Mouse (Mus musculus): ENCODE data around the gene Ace3.

The Ace3 gene

GRCm38 (mm10) chr11:105994375-105994774 lies at the start of gene Ace3:
Ace3 (plus strand) TSS chr11:105994675.
- ChIA-PET POLR2A (interaction anchor here in 1 of 4 experiments (1.7 kb wide), 1 partner anchor 29 kb away, joined by 3 read pairs; no protein-coding TSS in a partner anchor), CTCF (interaction anchor here in 1 of 4 experiments (0.5 kb wide), 1 partner anchor 30 kb away, joined by 4 read pairs; no protein-coding TSS in a partner anchor)

DNA sequence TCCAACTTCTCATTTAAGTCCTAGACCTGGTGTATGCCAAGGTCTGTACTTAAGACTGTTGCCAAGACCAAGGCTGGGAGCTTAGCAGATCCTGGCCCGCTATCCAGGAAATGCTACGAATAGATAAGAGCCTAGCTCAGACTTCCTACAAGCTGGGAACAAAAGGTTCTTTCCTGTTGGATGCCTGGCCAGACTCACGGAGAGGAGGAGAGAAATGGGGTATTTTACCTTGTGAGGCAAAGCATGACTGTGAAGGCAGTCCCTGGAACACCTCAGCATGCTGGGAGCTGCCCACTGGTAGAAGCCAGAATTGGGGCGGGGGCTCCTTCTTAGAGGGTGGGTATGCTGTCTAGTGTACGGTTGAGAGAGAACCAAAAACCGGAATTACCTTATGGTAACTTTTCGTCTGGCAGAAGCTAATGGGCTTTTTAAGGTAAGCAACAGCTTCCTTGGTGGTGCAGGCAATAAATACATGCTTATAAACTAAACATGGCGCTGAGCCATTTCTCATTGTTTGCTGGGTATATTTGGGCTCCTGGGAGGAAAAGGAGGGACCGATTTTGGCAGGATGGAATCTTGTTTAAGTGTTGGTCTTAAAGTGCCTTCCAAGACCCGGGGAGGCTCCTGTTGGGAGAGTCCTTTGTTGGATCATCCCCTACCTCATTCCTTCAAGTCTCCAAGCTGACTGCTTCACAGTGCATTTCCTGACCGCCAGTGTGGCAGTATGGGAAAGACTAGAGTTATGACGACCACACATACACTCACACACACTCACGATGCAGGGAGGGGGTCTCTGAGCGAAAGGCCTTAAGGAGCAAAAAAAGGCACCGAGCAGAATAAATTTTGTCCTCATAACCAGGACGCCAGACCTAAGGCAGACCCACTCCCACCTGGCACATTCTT lies 49.5 kb upstream of the Ace3 start:
- POLR2A ChIA-PET = interaction anchor here (0.5 to 4.6 kb wide), 24 partner anchors 8 to 556 kb away, joined by 3 to 39 read pairs (median 4); partner anchors contain the start of genes Cyb561 (in 3 of the 4), Map3k3 (in 2 of the 4), Dcaf7 (in 1 of the 4) and Smarcd2 (in 1 of the 4)

GRCm38 (mm10) chr11:105946694-105947154 lies 47.8 kb upstream of the Ace3 start:
- CTCF ChIA-PET = interaction anchor here in 2 of 4 experiments (0.6 to 0.7 kb wide), 3 partner anchors 20 to 579 kb away, joined by 3 to 7 read pairs (median 3); no protein-coding TSS in a partner anchor
- POLR2A ChIA-PET = interaction anchor here in 2 of 4 experiments (0.9 to 4.6 kb wide), 4 partner anchors 11 to 247 kb away, joined by 4 to 39 read pairs (median 4); no protein-coding TSS in a partner anchor

More for the DNA sequence above, 49.5 kb upstream of the Ace3 start:
- CTCF ChIA-PET = interaction anchor here (0.9 to 1.8 kb wide), 15 partner anchors 8 to 271 kb away, joined by 3 to 9 read pairs (median 4); partner anchors contain the start of genes Cyb561 (in 3 of the 4), Ccdc47 (in 1 of the 4), Gm10840 (in 1 of the 4) and Limd2 (in 1 of the 4)

- ChIA-PET POLR2A (interaction anchor here in 2 of 4 experiments (0.7 to 4.6 kb wide), 5 partner anchors 9 to 245 kb away, joined by 3 to 39 read pairs (median 4); partner anchors contain the start of gene Map3k3 (in 1 of the 2)), CTCF (interaction anchor here in 1 of 4 experiments (0.6 kb wide), 1 partner anchor 77 kb away, joined by 3 read pairs; no protein-coding TSS in a partner anchor)
These were observed 46.2 kb upstream of the Ace3 start for GRCm38 (mm10) chr11:105948255-105948654.

- CTCF ChIA-PET = interaction anchor here in 3 of 4 experiments (0.6 to 1.5 kb wide), 6 partner anchors 12 to 278 kb away, joined by 3 to 6 read pairs (median 4); no protein-coding TSS in a partner anchor
- POLR2A ChIA-PET = interaction anchor here in 3 of 4 experiments (0.5 to 2.8 kb wide), 35 partner anchors 9 to 1500 kb away, joined by 3 to 25 read pairs (median 4); partner anchors contain the start of genes Dcaf7 (in 2 of the 3), Ace (in 1 of the 3), Gm10840 (in 1 of the 3) and Limd2 (in 1 of the 3)
These were observed 44.0 kb upstream of the Ace3 start for GRCm38 (mm10) chr11:105950519-105950918.

DNA sequence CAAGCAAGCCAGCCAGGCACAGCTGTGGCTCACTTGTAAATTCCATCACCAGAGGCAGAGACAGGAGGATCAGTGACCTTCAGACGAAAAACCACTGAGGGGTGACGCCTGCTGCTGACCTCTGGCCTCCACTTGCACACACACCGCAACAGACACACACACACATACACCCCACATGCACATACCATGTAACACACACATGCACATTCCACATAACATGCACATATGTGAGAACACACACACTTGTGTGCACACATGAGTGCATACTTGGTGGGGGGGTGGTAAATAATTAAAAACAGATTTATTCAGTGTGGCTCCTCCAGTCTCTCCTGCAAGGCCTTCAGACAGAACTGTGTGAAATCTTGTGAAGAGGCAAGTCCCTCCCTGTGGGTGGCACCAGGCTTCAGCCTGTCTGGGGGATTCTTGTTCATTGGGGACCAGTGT lies 42.9 kb upstream of the Ace3 start:
- POLR2A ChIA-PET = interaction anchor here in 2 of 4 experiments (0.5 to 2.8 kb wide), 9 partner anchors 8 to 324 kb away, joined by 3 to 25 read pairs (median 6); partner anchors contain the start of gene Ace (in 1 of the 2)
- CTCF ChIA-PET = interaction anchor here in 3 of 4 experiments (0.5 to 1.5 kb wide), 7 partner anchors 13 to 780 kb away, joined by 3 to 9 read pairs (median 4); no protein-coding TSS in a partner anchor

DNA sequence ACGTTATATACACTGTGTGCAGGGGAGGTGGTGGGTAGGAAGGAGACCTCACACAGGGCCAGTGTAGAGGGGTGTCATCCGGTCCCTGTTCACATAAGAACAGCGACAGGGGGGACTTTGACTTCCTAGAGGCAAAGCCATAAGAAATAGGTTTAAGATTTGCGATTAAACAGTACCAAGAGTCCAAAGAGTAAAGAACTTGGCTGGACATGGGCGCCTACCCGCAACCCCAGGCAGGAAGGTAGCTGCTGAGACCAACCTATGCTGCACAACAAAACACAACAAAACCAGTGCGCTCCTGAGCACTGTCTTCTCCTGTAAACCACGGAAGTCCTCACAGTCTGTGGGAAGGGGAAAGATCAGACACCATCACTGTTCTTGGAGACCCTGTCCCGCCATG lies 42.4 kb upstream of the Ace3 start:
- CTCF ChIA-PET = interaction anchor here in 2 of 4 experiments (0.6 to 2.0 kb wide), 3 partner anchors 13 to 75 kb away, joined by 3 to 8 read pairs (median 4); no protein-coding TSS in a partner anchor
- POLR2A ChIA-PET = interaction anchor here in 2 of 4 experiments (0.5 to 2.6 kb wide), 16 partner anchors 8 to 548 kb away, joined by 3 to 27 read pairs (median 5); partner anchors contain the start of genes Dcaf7 (in 2 of the 2), Ccdc47 (in 1 of the 2), Gm10840 (in 1 of the 2) and Limd2 (in 1 of the 2)

DNA sequence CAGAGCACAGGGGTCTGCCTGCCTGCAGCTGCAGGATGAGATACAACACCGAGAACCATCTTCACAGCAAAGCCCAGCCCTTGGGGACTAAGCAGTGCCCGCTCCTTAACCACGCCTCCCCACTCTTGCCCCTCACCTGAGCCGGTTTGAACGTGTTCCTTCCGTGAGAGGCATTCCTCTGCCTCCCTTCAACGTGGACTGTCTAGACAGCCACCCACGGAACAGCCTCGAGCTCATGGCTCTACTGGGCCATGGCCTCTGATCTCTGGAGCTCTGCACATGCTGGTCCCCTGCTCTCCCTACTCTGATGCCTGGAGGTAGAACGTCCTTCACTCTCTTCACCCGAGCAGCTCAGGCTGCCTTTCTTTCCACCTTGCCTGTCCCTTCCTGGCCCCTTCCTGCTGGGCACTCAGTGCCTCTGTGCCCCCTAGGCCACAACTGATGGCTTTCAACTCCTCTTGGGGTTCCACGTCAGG lies 41.5 kb upstream of the Ace3 start, which contains the start of gene Cyb561:
TSS of gene Cyb561 (minus strand) at position 426 of the 476 bp plus-strand sequence.
- POLR2A ChIA-PET = interaction anchor here (0.5 to 2.6 kb wide), 24 partner anchors 8 to 1644 kb away, joined by 3 to 27 read pairs (median 4); partner anchors contain the start of genes Dcaf7 (in 2 of the 4), Ccdc47 (in 1 of the 4), Ern1 (in 1 of the 4) and Gm10840 (in 1 of the 4)

DNA sequence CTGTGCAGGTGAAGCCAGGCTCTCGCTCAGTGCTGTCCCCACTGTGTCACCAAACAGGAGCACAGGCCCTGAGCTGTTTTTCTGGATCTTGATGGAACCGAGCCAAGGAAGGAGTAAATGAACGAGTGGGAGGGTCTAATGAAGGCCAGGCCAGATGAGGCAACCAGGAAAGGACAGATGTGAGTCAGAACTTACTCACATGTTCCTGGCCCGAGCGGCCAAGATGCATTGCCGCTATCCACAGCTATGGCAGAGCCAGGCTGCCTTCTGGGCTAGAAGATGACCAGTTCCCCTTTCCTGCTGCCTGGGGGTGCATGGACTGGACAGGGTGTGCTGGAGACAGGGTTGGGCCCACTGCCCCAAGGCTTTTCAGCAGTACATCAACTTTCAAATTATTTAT lies 41.1 kb upstream of the Ace3 start:
- ChIA-PET POLR2A (interaction anchor here (0.5 to 2.6 kb wide), 22 partner anchors 9 to 1644 kb away, joined by 3 to 27 read pairs (median 4); partner anchors contain the start of genes Dcaf7 (in 2 of the 4), Ccdc47 (in 1 of the 4), Ern1 (in 1 of the 4) and Map3k3 (in 1 of the 4)), CTCF (interaction anchor here in 3 of 4 experiments (0.5 to 2.0 kb wide), 9 partner anchors 9 to 240 kb away, joined by 3 to 8 read pairs (median 3); partner anchors contain the start of gene Map3k3 (in 1 of the 3))

More for the DNA sequence above, 41.5 kb upstream of the Ace3 start, which contains the start of gene Cyb561:
- CTCF ChIA-PET = interaction anchor here in 3 of 4 experiments (0.7 to 2.0 kb wide), 8 partner anchors 8 to 131 kb away, joined by 3 to 8 read pairs (median 4); partner anchors contain the start of gene Map3k3 (in 1 of the 3)

DNA sequence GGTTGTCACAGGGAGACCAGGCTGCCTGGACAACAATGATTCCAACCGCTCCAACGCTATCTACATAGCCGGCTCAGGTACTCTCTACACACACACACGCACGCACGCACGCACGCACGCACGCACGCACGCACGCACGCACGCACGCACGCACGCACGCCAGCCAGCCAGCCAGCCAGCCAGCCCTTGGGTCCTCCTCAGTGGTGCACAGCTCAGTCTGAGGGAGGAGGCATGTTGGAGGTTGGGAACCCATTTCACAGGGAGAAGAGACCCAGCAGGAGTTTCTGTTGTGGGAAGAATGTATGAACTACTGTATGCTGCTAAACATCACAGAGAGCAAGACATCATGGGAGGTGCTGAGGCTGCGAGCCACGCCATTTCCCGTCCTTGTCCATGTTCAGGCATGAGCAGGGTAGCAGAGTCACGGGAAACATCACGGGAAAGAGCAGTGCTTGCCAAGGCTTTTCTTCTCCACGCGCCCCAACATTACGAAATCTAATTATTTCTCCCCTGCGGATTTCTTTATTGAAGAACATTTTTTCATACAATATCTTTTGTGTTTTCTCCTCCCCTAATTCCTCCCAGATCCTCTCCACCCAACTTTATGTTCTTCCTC lies 38.6 kb upstream of the Ace3 start:
- CTCF ChIA-PET = interaction anchor here in 2 of 4 experiments (0.6 to 1.3 kb wide), 2 partner anchors 9 to 29 kb away, joined by 3 read pairs; no protein-coding TSS in a partner anchor
- POLR2A ChIA-PET = interaction anchor here in 2 of 4 experiments (0.6 to 5.5 kb wide), 14 partner anchors 9 to 767 kb away, joined by 3 to 39 read pairs (median 4); partner anchors contain the start of genes Ccdc47 (in 1 of the 2), Dcaf7 (in 1 of the 2), Ddx42 (in 1 of the 2) and Gm10840 (in 1 of the 2)

GRCm38 (mm10) chr11:105957501-105957900 lies 37.0 kb upstream of the Ace3 start:
- ChIA-PET CTCF (interaction anchor here in 2 of 4 experiments (0.5 to 1.0 kb wide), 4 partner anchors 11 to 1195 kb away, joined by 3 to 5 read pairs (median 4); no protein-coding TSS in a partner anchor), POLR2A (interaction anchor here in 3 of 4 experiments (0.6 to 5.5 kb wide), 9 partner anchors 9 to 176 kb away, joined by 3 to 39 read pairs (median 6); partner anchors contain the start of gene Map3k3 (in 1 of the 3))

DNA sequence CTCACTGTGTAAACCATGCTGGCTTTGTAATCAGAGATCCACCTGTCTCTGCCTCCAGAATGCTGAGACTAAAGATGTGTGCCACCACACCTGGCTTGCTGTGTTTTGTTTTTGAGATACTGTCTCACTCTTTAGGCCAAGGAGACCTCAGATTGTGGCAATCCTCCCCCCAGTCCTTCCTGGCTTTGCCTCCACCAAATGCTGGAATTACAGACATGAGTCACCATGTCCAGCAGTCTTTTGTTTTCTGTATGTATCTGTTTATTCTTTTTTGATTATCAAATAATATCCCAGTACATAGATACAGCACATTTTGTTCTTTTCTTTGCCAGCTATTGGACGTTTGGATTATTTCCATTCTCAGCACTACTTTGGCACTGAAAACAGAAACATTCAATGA lies 35.9 kb upstream of the Ace3 start:
- ChIA-PET POLR2A (interaction anchor here (0.6 to 5.5 kb wide), 18 partner anchors 8 to 643 kb away, joined by 3 to 39 read pairs (median 5); partner anchors contain the start of genes Ace (in 1 of the 4) and Map3k3 (in 1 of the 4)), CTCF (interaction anchor here in 3 of 4 experiments (0.7 to 1.1 kb wide), 3 partner anchors 10 to 14 kb away, joined by 3 to 5 read pairs (median 3); no protein-coding TSS in a partner anchor)

- ChIA-PET CTCF (interaction anchor here in 3 of 4 experiments (0.5 to 1.3 kb wide), 6 partner anchors 9 to 317 kb away, joined by 3 to 5 read pairs (median 3); no protein-coding TSS in a partner anchor), POLR2A (interaction anchor here in 3 of 4 experiments (0.5 to 5.5 kb wide), 36 partner anchors 9 to 585 kb away, joined by 3 to 39 read pairs (median 4); partner anchors contain the start of genes Ace (in 1 of the 3), Ccdc47 (in 1 of the 3), Dcaf7 (in 1 of the 3) and Map3k3 (in 1 of the 3))
These were observed 35.1 kb upstream of the Ace3 start for GRCm38 (mm10) chr11:105959355-105959754.

- ChIA-PET CTCF (interaction anchor here (0.6 to 1.6 kb wide), 45 partner anchors 9 to 819 kb away, joined by 3 to 11 read pairs (median 4); partner anchors contain the start of genes Ace3 (in 1 of the 4), Cyb561 (in 1 of the 4), Dcaf7 (in 1 of the 4) and Map3k3 (in 1 of the 4)), POLR2A (interaction anchor here in 2 of 4 experiments (0.6 to 1.1 kb wide), 11 partner anchors 9 to 814 kb away, joined by 3 to 5 read pairs (median 4); no protein-coding TSS in a partner anchor)
These were observed 29.8 kb upstream of the Ace3 start for GRCm38 (mm10) chr11:105964691-105965090.

DNA sequence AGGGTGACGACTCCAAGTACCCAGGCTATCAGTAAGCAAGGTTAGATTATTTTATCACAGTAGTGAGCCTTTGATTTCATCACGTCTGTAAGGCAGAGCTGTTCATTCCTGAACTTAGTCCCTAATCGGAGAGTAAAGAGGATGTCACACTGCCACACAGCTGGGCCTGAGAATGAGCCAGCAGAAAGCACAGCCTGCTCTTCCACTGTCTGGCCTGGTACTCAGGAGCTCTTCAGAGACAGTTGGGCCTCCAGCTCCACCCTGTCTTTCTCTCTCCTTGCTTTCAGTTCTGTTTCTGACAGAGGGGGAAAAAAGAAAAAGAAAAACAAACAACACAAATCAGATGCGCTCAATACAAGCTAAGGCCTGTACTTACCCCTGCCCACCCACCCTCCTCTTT lies 28.2 kb upstream of the Ace3 start:
- ChIA-PET CTCF (interaction anchor here in 3 of 4 experiments (0.7 to 1.2 kb wide), 3 partner anchors 22 to 165 kb away, joined by 3 read pairs; no protein-coding TSS in a partner anchor), POLR2A (interaction anchor here in 3 of 4 experiments (0.6 to 1.8 kb wide), 5 partner anchors 9 to 22 kb away, joined by 3 to 8 read pairs (median 6); partner anchors contain the start of gene Cyb561 (in 2 of the 3))

Data from embryonic stem cell, embryonic (primary cell).